9 mouse cellular contexts compared by ENCODE assay signal in the genomic region with DNA sequence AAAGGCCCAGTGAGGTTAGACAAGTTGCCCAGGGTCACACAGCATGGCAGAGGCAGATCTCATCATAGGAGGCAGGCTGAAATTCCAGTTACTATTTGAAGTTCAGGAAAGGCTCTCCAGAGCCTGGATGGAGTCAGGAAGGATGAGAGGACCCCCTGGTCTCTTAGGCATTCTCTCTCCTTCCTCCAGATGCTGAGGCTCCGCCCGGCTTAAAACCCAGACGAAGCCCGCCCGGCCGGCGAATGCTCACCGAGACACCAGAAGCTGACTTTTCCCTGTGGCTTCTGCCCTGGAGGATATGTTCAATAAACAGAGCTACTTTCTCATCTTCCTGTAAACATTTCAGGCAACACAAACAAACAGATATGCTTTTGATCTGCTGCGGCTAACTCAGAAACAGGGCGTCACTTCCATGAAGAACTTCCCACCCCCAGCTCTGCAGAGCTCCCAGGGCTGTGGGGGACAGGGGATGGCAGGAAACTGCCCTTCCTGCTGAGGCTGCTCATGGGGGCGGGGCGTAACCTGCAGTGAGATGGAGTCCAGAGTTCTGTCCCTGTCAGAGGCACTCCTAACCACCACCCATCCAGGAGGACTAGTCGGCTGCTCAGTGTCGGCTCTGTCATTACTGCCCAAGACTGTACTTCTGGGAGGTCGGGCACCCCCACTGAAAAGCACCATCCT. TPM values are rescaled to one million over a fixed set of nuclear protein-coding genes. Genes with fewer than 3 reads are reported as not detected.
DNase-seq lines count a peak whose midpoint lies in the region; ATAC-seq and TF ChIP-seq lines count a peak whose summit lies in the region.
"Had no signal": no experiment of that assay in that cellular context is flagged by ENCODE, and none has a peak within 500 bp of the region (broad histone marks: within the 10 kb centered on the region; RNA-seq: fewer than 3 reads in every experiment).

No protein-coding gene starts in this region.

- TF ChIP-seq POLR2A in heart, adult 2 months (IDR thresholded peaks at IDR 0.05; ENCODE audit: insufficient read depth, low read depth, low read length) = peak; percentile 68

- TF ChIP-seq CTCF in heart, adult 2 months (IDR thresholded peaks at IDR 0.05) = no peak

- no peak overlapping the region for H3K27ac ChIP-seq in neural tube, embryonic 11.5 days (ENCODE audit: low read depth, low read length)
- peak overlapping the region; percentile 90 for H3K27ac ChIP-seq in heart, adult 2 months
- H3K27ac ChIP-seq in lung, embryonic 15.5 days = peak overlapping the region; percentile 85

- no peak overlapping the region for H3K4me2 ChIP-seq in neural tube, embryonic 11.5 days (ENCODE audit: low read depth)
- H3K4me2 ChIP-seq in lung, embryonic 15.5 days = peak overlapping the region; percentile 26

- 0 out of 2 replicates have a peak, but pooled peaks have one; percentile 58 for TF ChIP-seq EP300 in heart, adult 2 months (IDR thresholded peaks at IDR 0.05; ENCODE audit: insufficient read depth, low read depth, low read length)

- H3K79me2 ChIP-seq in heart, adult 2 months (replicated peaks; ENCODE audit: control insufficient read depth, insufficient read depth, low read length) = no peaks in the 10 kb centered on the region

- H3K27me3 ChIP-seq in neural tube, embryonic 11.5 days (ENCODE audit: control insufficient read depth, insufficient read depth, low read length) = no peaks in the 10 kb centered on the region
- H3K27me3 ChIP-seq in heart, adult 2 months (ENCODE audit: control insufficient read depth, insufficient read depth, low read length) = no peaks in the 10 kb centered on the region
- H3K27me3 ChIP-seq in lung, embryonic 15.5 days = no peaks in the 10 kb centered on the region

- no peak for ATAC-seq in neural tube, embryonic 11.5 days (ENCODE audit: insufficient read depth, low FRiP score, low TSS enrichment)
- peak; percentile 56; the same call in 1 of the 2 replicates for ATAC-seq in lung, embryonic 15.5 days (ENCODE audit: borderline replicate concordance, extremely low read depth, low FRiP score, low TSS enrichment)
- ATAC-seq: Patski had no signal

- 20% methylated on average over 15 of the region's 15 CpGs for WGBS in neural tube, embryonic 11.5 days
- 51% methylated on average over 15 of the region's 15 CpGs for WGBS in heart, adult 2 months
- 28% methylated on average over 15 of the region's 15 CpGs for WGBS in lung, embryonic 15.5 days

- peak; percentile 33 for DNase-seq in neural tube, embryonic 11.5 days (ENCODE audit: low spot score)
- DNase-seq in neural tube, embryonic 10.5 days (ENCODE audit: extremely low spot score, low spot score) = no peak
- peak; percentile 77 to 81 for DNase-seq in heart, adult 2 months
- DNase-seq in kidney, adult 11 months = peak; percentile 60
- no peak for DNase-seq in c-Kit-positive CD71-positive TER-119-positive erythroid progenitor cells, embryonic 14.5 days (ENCODE audit: low spot score)
- no peak for DNase-seq in spleen, adult 12 weeks (ENCODE audit: low spot score)
- DNase-seq in left cerebral cortex, postnatal 4 days = no peak

- H3K9me3 ChIP-seq in neural tube, embryonic 11.5 days (ENCODE audit: control insufficient read depth, low read length) = no peaks in the 10 kb centered on the region
- no peaks in the 10 kb centered on the region for H3K9me3 ChIP-seq in lung, embryonic 15.5 days

- intact Hi-C loops in heart, adult 2 months (cut with DNase I) = no loop called here
- intact Hi-C loops in left cerebral cortex, postnatal 4 days (cut with DNase I) = no loop called here

- H3K9ac ChIP-seq in neural tube, embryonic 11.5 days (ENCODE audit: low read length) = no peak overlapping the region
- 0 out of 2 replicates have a peak overlapping the region, but pooled peaks have one; percentile 9 for H3K9ac ChIP-seq in heart, adult 2 months (ENCODE audit: low read depth, low read length)
- H3K9ac ChIP-seq in lung, embryonic 15.5 days = no peak overlapping the region

- H3K4me1 ChIP-seq in neural tube, embryonic 11.5 days (ENCODE audit: control insufficient read depth, insufficient read depth, low read length) = peaks cover 41% of the 10 kb centered on the region
- peaks cover 35% of the 10 kb centered on the region for H3K4me1 ChIP-seq in heart, adult 2 months (ENCODE audit: control insufficient read depth, insufficient read depth, low read length)
- peaks cover 72% of the 10 kb centered on the region for H3K4me1 ChIP-seq in lung, embryonic 15.5 days

- H3K36me3 ChIP-seq in neural tube, embryonic 11.5 days (ENCODE audit: control insufficient read depth, insufficient read depth, low read length) = no peaks in the 10 kb centered on the region
- no peaks in the 10 kb centered on the region for H3K36me3 ChIP-seq in heart, adult 2 months (ENCODE audit: control insufficient read depth, insufficient read depth, low read length)
- H3K36me3 ChIP-seq in lung, embryonic 15.5 days = no peaks in the 10 kb centered on the region

- no peak overlapping the region for H3K4me3 ChIP-seq in neural tube, embryonic 11.5 days (ENCODE audit: low read depth, low read length)
- H3K4me3 ChIP-seq in heart, adult 2 months = peak overlapping the region; percentile 24
- no peak overlapping the region for H3K4me3 ChIP-seq in lung, embryonic 15.5 days

RNA-seq across cellular contexts. Expression of a gene that starts 13.9 kb away (rescaled TPM):
- polyA plus RNA-seq in neural tube, embryonic 11.5 days (2014; fragmentation: Nextera tagmentation; extraction: Ambion mirVana) = 23.7 and 24.5 TPM in 2 replicates
- total RNA-seq in heart, adult 2 months (2021) = 10 to 100 TPM; 10.1 to 11.6 TPM
- polyA plus RNA-seq in heart, adult 2 months (2012; rRNA removed) = 16.4 and 17.2 TPM in 2 replicates
- polyA plus RNA-seq in lung, embryonic 15.5 days (2015; fragmentation: Nextera tagmentation; extraction: Ambion mirVana) = 20.5 and 22.8 TPM in 2 replicates
- total RNA-seq in left cerebral cortex, postnatal 4 days (2021) = 10 to 100 TPM; 91.2 to 95.5 TPM

Comparison
In these comparisons a context has a peak if more than half of its experiments do, and no peak if none do; other contexts are left out.
1. DNase-seq: peak in neural tube, embryonic 11.5 days (single experiment), heart, adult 2 months (2 of 2) and kidney, adult 11 months (single experiment); none in neural tube, embryonic 10.5 days (single experiment), c-Kit-positive CD71-positive TER-119-positive erythroid progenitor cells, embryonic 14.5 days (single experiment), spleen, adult 12 weeks (single experiment) and left cerebral cortex, postnatal 4 days (single experiment).